8 mouse cellular contexts compared by ENCODE assay signal in genomic region chr4:138326077-138326695, GRCm38 (mm10). TPM values are rescaled to one million over a fixed set of nuclear protein-coding genes. Genes with fewer than 3 reads are reported as not detected.
A peak's percentile ranks its signal among the peaks of the same experiment; 100 is the strongest.
DNase-seq lines count a peak whose midpoint lies in the region; ATAC-seq and TF ChIP-seq lines count a peak whose summit lies in the region.

Gene Pink1 (minus strand): TSS chr4:138326307.

- peak within 1 kb of the TSS; percentile 97 for H3K27ac ChIP-seq in hindbrain, embryonic 11.5 days (ENCODE audit: low read depth, low read length)
- H3K27ac ChIP-seq in lung, postnatal 0 days (ENCODE audit: low read length): peak within 1 kb of the TSS; percentile 100

- DNase-seq in NIH3T3 (ENCODE audit: low read depth): peak; percentile 87
- peak; percentile 93 for DNase-seq in cerebellum, adult 9-11 months
- peak; percentile 85 to 88 for DNase-seq in frontal cortex, postnatal 10 days (ENCODE audit: low spot score in 2 of 2)
- peak; percentile 91 for DNase-seq in hindbrain, embryonic 11.5 days (ENCODE audit: low spot score)
- DNase-seq in layer of hippocampus, postnatal 10 days (ENCODE audit: low spot score in 2 of 2): peak; percentile 95 to 96
- peak; percentile 94 for DNase-seq in lung, postnatal 0 days (ENCODE audit: low spot score)
- DNase-seq in ovary, postnatal 10 days (ENCODE audit: low spot score): peak; percentile 82
- peak; percentile 91 for DNase-seq in thymus, postnatal 0 days (ENCODE audit: low spot score)

- 5% methylated on average over 41 of the region's 41 CpGs for WGBS in hindbrain, embryonic 11.5 days
- WGBS in lung, postnatal 0 days: 3% methylated on average over 40 of the region's 41 CpGs

- 0 out of 2 replicates have a peak, but pooled peaks cover 3% of the 10 kb centered on the region for H3K4me1 ChIP-seq in hindbrain, embryonic 11.5 days (replicated peaks; ENCODE audit: control insufficient read depth, insufficient read depth, low read length)
- H3K4me1 ChIP-seq in lung, postnatal 0 days (ENCODE audit: insufficient read depth, low read depth, low read length): no peaks in the 10 kb centered on the region; the same call in 1 of the 2 replicates

- no peaks in the 10 kb centered on the region; the same call in 1 of the 2 replicates for H3K27me3 ChIP-seq in hindbrain, embryonic 11.5 days (ENCODE audit: control insufficient read depth, insufficient read depth, low read length)
- no peaks in the 10 kb centered on the region for H3K27me3 ChIP-seq in lung, postnatal 0 days (replicated peaks; ENCODE audit: insufficient read depth, low read length)

- H3K4me2 ChIP-seq in hindbrain, embryonic 11.5 days (replicated peaks; ENCODE audit: low read depth, low read length): peak within 1 kb of the TSS; percentile 61
- H3K4me2 ChIP-seq in lung, postnatal 0 days (replicated peaks; ENCODE audit: low read depth, low read length): peak within 1 kb of the TSS; percentile 64

- ATAC-seq in hindbrain, embryonic 11.5 days (ENCODE audit: low FRiP score): peak; percentile 74
- ATAC-seq in lung, postnatal 0 days: peak; percentile 78

- H3K36me3 ChIP-seq in hindbrain, embryonic 11.5 days (ENCODE audit: control insufficient read depth, insufficient read depth, low read length): no peaks in the 10 kb centered on the region
- no peaks in the 10 kb centered on the region for H3K36me3 ChIP-seq in lung, postnatal 0 days (ENCODE audit: insufficient read depth, low read length)

- TF ChIP-seq EP300 in lung, postnatal 0 days (IDR thresholded peaks at IDR 0.05): no peak

- peak; percentile 95 for TF ChIP-seq CTCF in lung, postnatal 0 days (IDR thresholded peaks at IDR 0.05)

- peak within 1 kb of the TSS; percentile 80 for H3K9ac ChIP-seq in hindbrain, embryonic 11.5 days (ENCODE audit: low read depth, low read length)
- H3K9ac ChIP-seq in lung, postnatal 0 days (replicated peaks; ENCODE audit: low read depth): peak within 1 kb of the TSS; percentile 100

- H3K9me3 ChIP-seq in hindbrain, embryonic 11.5 days (ENCODE audit: control insufficient read depth, low read length): no peaks in the 10 kb centered on the region
- H3K9me3 ChIP-seq in lung, postnatal 0 days (ENCODE audit: low read length): no peaks in the 10 kb centered on the region

- peak within 1 kb of the TSS; percentile 90 for H3K4me3 ChIP-seq in hindbrain, embryonic 11.5 days (ENCODE audit: low read depth, low read length)
- H3K4me3 ChIP-seq in lung, postnatal 0 days (ENCODE audit: low read depth, low read length): peak within 1 kb of the TSS; percentile 98

RNA-seq across cellular contexts. Expression of gene Pink1, which starts in this region (rescaled TPM):
- polyA plus RNA-seq in hindbrain, embryonic 11.5 days (2014; fragmentation: Nextera tagmentation; extraction: Ambion mirVana): 19.9 and 24.5 TPM in 2 replicates
- 100 to 1,000 TPM; 128 to 131 TPM for total RNA-seq in layer of hippocampus, postnatal 10 days (2021)
- polyA plus RNA-seq in lung, postnatal 0 days (2015; fragmentation: Nextera tagmentation; extraction: Ambion mirVana): 129 and 144 TPM in 2 replicates
- polyA plus RNA-seq in thymus, postnatal 0 days (2015; fragmentation: Nextera tagmentation; extraction: Ambion mirVana): 74.3 and 98.4 TPM in 2 replicates

Comparison
In these comparisons a context has a peak if more than half of its experiments do, and no peak if none do; other contexts are left out.
1. Peak in every context shown above with its lines: DNase-seq, ATAC-seq, H3K4me3 ChIP-seq and H3K27ac ChIP-seq.